In genomic region chr17:6399281-6400096, GRCm38 (mm10) we compare ENCODE assay signal across 8 mouse cellular contexts. TPM values are rescaled to one million over a fixed set of nuclear protein-coding genes. Genes with fewer than 3 reads are reported as not detected.
A peak's percentile ranks its signal among the peaks of the same experiment; 100 is the strongest.
DNase-seq lines count a peak whose midpoint lies in the region; ATAC-seq lines count a peak whose summit lies in the region.
"Not testable (repeated sequence)": the region's sequence is repeated elsewhere in the genome, so short reads cannot be mapped to it uniquely, and the experiment has no call there.

No protein-coding gene starts in this region.

- H3K9ac ChIP-seq in hindbrain, embryonic 13.5 days; neural tube, embryonic 12.5 days: not testable (repeated sequence)

- peak; percentile 84 for ATAC-seq in hindbrain, embryonic 13.5 days (ENCODE audit: low FRiP score)
- peak; percentile 94 for ATAC-seq in neural tube, embryonic 12.5 days (ENCODE audit: low FRiP score, low read depth)

- not testable (repeated sequence) for H3K27me3 ChIP-seq in embryonic facial prominence, embryonic 10.5 days (replicated peaks; ENCODE audit: low read depth, poor library complexity, severe bottlenecking); hindbrain, embryonic 13.5 days; neural tube, embryonic 12.5 days (replicated peaks)

- DNase-seq in NIH3T3 (ENCODE audit: low read depth): peak; percentile 15
- DNase-seq in embryonic facial prominence, embryonic 10.5 days (ENCODE audit: low spot score): peak; percentile 63
- DNase-seq in frontal cortex, postnatal 10 days (ENCODE audit: low spot score in 2 of 2): peak; percentile 26 to 37
- peak; percentile 57 to 64 for DNase-seq in layer of hippocampus, postnatal 10 days (ENCODE audit: low spot score in 2 of 2)
- DNase-seq in lung, postnatal 4 days: peak; percentile 40
- DNase-seq in testis, postnatal 10 days (ENCODE audit: low spot score): peak; percentile 54

- not testable (repeated sequence) for H3K9me3 ChIP-seq in embryonic facial prominence, embryonic 10.5 days; hindbrain, embryonic 13.5 days; neural tube, embryonic 12.5 days

- WGBS in embryonic facial prominence, embryonic 10.5 days: 17% methylated on average over 9 of the region's 13 CpGs
- 15% methylated on average over 8 of the region's 13 CpGs for WGBS in hindbrain, embryonic 13.5 days
- WGBS in neural tube, embryonic 12.5 days: 19% methylated on average over 8 of the region's 13 CpGs

- H3K4me3 ChIP-seq in embryonic facial prominence, embryonic 10.5 days; hindbrain, embryonic 13.5 days; neural tube, embryonic 12.5 days: not testable (repeated sequence)

- H3K36me3 ChIP-seq in embryonic facial prominence, embryonic 10.5 days (replicated peaks); hindbrain, embryonic 13.5 days; neural tube, embryonic 12.5 days: not testable (repeated sequence)

- H3K4me1 ChIP-seq in embryonic facial prominence, embryonic 10.5 days: peaks cover 14% of the 10 kb centered on the region
- H3K4me1 ChIP-seq in hindbrain, embryonic 13.5 days (replicated peaks): peaks cover 12% of the 10 kb centered on the region
- not testable (repeated sequence) for H3K4me1 ChIP-seq in neural tube, embryonic 12.5 days

- H3K4me2 ChIP-seq in hindbrain, embryonic 13.5 days: peak overlapping the region; percentile 13; the same call in 1 of the 2 replicates
- 0 out of 2 replicates have a peak overlapping the region, but pooled peaks have one; percentile 18 for H3K4me2 ChIP-seq in neural tube, embryonic 12.5 days (replicated peaks)

- peak overlapping the region; percentile 78 for H3K27ac ChIP-seq in embryonic facial prominence, embryonic 10.5 days (replicated peaks)
- H3K27ac ChIP-seq in hindbrain, embryonic 13.5 days: peak overlapping the region; percentile 89
- peak overlapping the region; percentile 48; the same call in 1 of the 2 replicates for H3K27ac ChIP-seq in neural tube, embryonic 12.5 days

RNA-seq across cellular contexts. Expression of gene Dynlt1b, which starts 30.4 kb away (rescaled TPM):
- 495 TPM in 2 replicates for polyA plus RNA-seq in embryonic facial prominence, embryonic 10.5 days (2016; fragmentation: Nextera tagmentation; extraction: Ambion mirVana)
- polyA plus RNA-seq in hindbrain, embryonic 13.5 days (2015; fragmentation: Nextera tagmentation; extraction: Ambion mirVana): 1,230 and 1,256 TPM in 2 replicates
- total RNA-seq in layer of hippocampus, postnatal 10 days (2021): 100 to 1,000 TPM; 220 to 248 TPM
- 1,085 and 1,139 TPM in 2 replicates for polyA plus RNA-seq in neural tube, embryonic 12.5 days (2016; fragmentation: Nextera tagmentation; extraction: Ambion mirVana)
